Mouse (Mus musculus) Patski (cell line): ENCODE results near the gene Sppl3. TPM values are rescaled to one million over a fixed set of nuclear protein-coding genes. Genes with fewer than 3 reads are reported as not detected.

Experiments used
- ATAC-seq: fragments of 100-300 bp; one replicate; pipeline ENCODE4 v1.8.0; 2021
- CTCF ChIA-PET: fragments of 350-600 bp; sonication (Branson Sonifier 250); formaldehyde crosslinking; loops from one replicate; lab custom pipeline; 2022; ENCODE audit warnings: inconsistent platforms; lab: Charles Lee
- POLR2A ChIA-PET: fragments of 350-600 bp; sonication (Branson Sonifier 250); formaldehyde crosslinking; loops from one replicate; lab custom pipeline; 2022; ENCODE audit warnings: antibody characterized with exemption, inconsistent platforms; lab: Charles Lee
- DNase-seq: peaks from one replicate; pipeline ENCODE4 v3.0.0-alpha.2; 2011; ENCODE audit warnings: low read depth, low spot score
- H3K27me3 ChIP-seq: fragments of 371-371 bp; one replicate; pipeline ENCODE4 v1.5.1; 2021
- CTCF ChIP-seq: fragments of 100-300 bp; IDR thresholded peaks from one replicate; pipeline ENCODE4 v1.5.1; 2021
- in situ Hi-C: fragments of 300-500 bp; cut with MboI; formaldehyde crosslinking; loops from 3 replicates; pipeline ENCODE4 v1.11.1; 2018; ENCODE audit warnings: low pct_unique_long_range_greater_than_20kb, mixed read lengths
- polyA plus RNA-seq: library from polyadenylated mRNA; unstranded; gene quantifications from one replicate; pipeline ENCODE4 v1.2.3, GENCODE M21; 2021

Gene Sppl3
- polyA plus RNA-seq = 71.9 TPM

GRCm38 (mm10) chr5:115010577-115011216 lies at the start of gene Sppl3:
TSS of gene Sppl3 (plus strand) at chr5:115011137.
- CTCF ChIA-PET = interaction anchor here (1.3 to 1.9 kb wide), 2 partner anchors 32 to 97 kb away, joined by 4 to 6 read pairs; no protein-coding TSS in a partner anchor
- in situ Hi-C loops = no loop called here
- no peak for DNase-seq
- no peaks in the 10 kb centered on the region for H3K27me3 ChIP-seq
- POLR2A ChIA-PET = interaction anchor here (0.6 kb wide), 1 partner anchor 318 kb away, joined by 5 read pairs; no protein-coding TSS in a partner anchor
- ATAC-seq = peak; percentile 73
- no peak for TF ChIP-seq CTCF

GRCm38 (mm10) chr5:114961590-114962360 lies 49.2 kb upstream of the Sppl3 start:
- in situ Hi-C loops = no loop called here
- no peak for ATAC-seq
- DNase-seq = no peak
- ChIA-PET POLR2A (no interaction called here), CTCF (no interaction called here)
- TF ChIP-seq CTCF = no peak
- no peaks in the 10 kb centered on the region for H3K27me3 ChIP-seq

- H3K27me3 ChIP-seq = no peaks in the 10 kb centered on the region
- POLR2A ChIA-PET = no interaction called here
- in situ Hi-C loops = no loop called here
- TF ChIP-seq CTCF = no peak
- CTCF ChIA-PET = no interaction called here
- no peak for DNase-seq
- ATAC-seq = no peak
Observed at GRCm38 (mm10) chr5:114964315-114964966, 46.5 kb upstream of the Sppl3 start.

- in situ Hi-C loops = no loop called here
- no peak for TF ChIP-seq CTCF
- no peak for ATAC-seq
- no peak for DNase-seq
- POLR2A ChIA-PET = interaction anchor here (0.6 kb wide), 1 partner anchor 275 kb away, joined by 4 read pairs; no protein-coding TSS in a partner anchor
- no peaks in the 10 kb centered on the region for H3K27me3 ChIP-seq
- CTCF ChIA-PET = interaction anchor here (1.2 kb wide), 1 partner anchor 12 kb away, joined by 3 read pairs; no protein-coding TSS in a partner anchor
Observed at GRCm38 (mm10) chr5:114964967-114965898, 45.7 kb upstream of the Sppl3 start.

DNA sequence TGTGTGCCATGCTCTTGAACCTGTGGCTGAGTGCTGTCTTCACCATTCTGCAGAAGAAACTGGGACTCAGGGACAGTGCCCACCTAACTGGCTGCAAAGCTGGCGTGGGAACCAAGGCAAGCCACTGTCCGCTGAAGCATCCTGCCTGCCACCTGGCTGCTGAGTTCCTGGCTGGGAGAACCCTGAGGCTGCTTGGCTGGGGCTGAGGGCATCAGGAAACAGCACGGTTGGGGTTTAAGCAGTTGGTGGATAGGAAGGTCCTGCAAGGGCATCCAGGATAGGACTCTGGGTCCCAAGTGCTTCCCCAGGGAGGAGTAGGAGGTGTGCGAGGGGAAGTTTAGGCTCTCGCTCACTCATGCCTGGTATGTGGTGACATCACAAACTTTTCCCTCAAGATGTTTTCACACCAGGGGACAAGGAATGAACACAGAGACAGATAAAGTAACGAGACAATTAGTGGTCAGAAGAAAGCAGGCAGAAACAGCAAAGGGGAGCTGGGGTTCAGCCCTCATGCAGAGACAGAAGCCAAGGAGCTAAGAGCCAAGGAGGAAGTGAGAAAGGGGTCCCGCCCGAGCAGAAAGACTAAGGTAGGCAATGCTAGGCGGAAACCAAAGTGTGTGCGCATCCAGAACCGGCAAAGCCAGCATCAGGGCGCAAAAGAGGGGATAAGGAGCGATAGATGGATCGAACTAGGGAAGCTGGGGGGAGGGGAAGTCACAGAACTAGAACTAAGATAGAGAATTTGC lies 43.2 kb upstream of the Sppl3 start:
- DNase-seq (no peak), ATAC-seq (peak; percentile 48)
- TF ChIP-seq CTCF = no peak
- ChIA-PET POLR2A (interaction anchor here (0.6 kb wide), 1 partner anchor 303 kb away, joined by 4 read pairs; no protein-coding TSS in a partner anchor), CTCF (interaction anchor here (0.9 to 2.2 kb wide), 3 partner anchors 11 to 18 kb away, joined by 3 to 12 read pairs (median 3); no protein-coding TSS in a partner anchor)
- in situ Hi-C loops = no loop called here
- H3K27me3 ChIP-seq = no peaks in the 10 kb centered on the region

DNA sequence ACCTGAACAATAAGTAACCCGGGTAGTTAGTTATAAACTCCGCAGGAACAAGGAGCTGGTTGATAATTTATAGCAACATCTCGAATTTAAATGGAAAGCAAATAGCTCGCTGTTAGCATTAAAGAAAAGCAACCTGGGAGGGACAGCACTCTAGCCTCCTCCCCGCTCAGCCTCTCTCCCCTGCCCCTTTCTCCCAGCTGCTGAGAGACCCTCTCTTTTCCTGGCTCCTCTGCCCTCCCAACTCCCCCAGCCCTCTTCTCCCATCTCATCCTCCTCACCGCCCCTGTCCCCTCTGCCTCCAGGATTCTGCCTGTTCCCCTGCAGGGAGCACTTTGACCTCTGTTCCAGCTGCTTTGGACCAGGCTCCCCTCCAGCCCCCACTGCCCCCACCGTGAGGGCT lies 42.3 kb upstream of the Sppl3 start:
- in situ Hi-C loops = no loop called here
- no peaks in the 10 kb centered on the region for H3K27me3 ChIP-seq
- TF ChIP-seq CTCF = no peak
- ChIA-PET POLR2A (no interaction called here), CTCF (interaction anchor here (0.9 to 2.2 kb wide), 3 partner anchors 10 to 19 kb away, joined by 3 to 12 read pairs (median 3); no protein-coding TSS in a partner anchor)
- ATAC-seq = no peak
- DNase-seq = no peak

DNA sequence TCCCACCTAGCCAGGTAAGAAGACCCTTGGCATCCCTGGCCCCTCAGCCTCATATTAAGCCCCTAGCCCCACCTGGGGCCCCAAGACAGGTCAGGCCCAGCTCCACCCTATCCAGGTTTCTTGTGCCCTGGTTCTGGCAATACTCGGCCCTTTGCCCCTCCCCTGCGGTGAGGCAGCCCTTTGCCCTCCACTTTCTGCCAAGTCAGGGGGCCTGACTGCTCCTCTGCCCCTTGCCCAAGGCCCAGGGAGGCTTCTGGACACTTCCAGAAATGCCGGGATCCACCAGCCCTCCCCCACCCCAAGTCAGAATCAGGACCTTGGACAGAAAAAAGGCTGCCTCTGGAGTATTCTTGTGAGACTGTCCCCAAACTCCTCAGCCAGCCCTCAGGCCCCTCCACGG lies 41.9 kb upstream of the Sppl3 start:
- no peak for DNase-seq
- in situ Hi-C loops = no loop called here
- POLR2A ChIA-PET = no interaction called here
- TF ChIP-seq CTCF = no peak
- no peaks in the 10 kb centered on the region for H3K27me3 ChIP-seq
- CTCF ChIA-PET = interaction anchor here (2.2 kb wide), 1 partner anchor 9 kb away, joined by 12 read pairs; no protein-coding TSS in a partner anchor
- no peak for ATAC-seq

- DNase-seq (no peak), ATAC-seq (no peak)
- POLR2A ChIA-PET = no interaction called here
- in situ Hi-C loops = no loop called here
- no peaks in the 10 kb centered on the region for H3K27me3 ChIP-seq
- no peak for TF ChIP-seq CTCF
- CTCF ChIA-PET = interaction anchor here (2.2 kb wide), 1 partner anchor 9 kb away, joined by 12 read pairs; no protein-coding TSS in a partner anchor
Observed at GRCm38 (mm10) chr5:114969609-114970215, 41.2 kb upstream of the Sppl3 start.

- TF ChIP-seq CTCF = no peak
- ChIA-PET CTCF (no interaction called here), POLR2A (no interaction called here)
- in situ Hi-C loops = no loop called here
- DNase-seq = no peak
- no peak for ATAC-seq
- no peaks in the 10 kb centered on the region for H3K27me3 ChIP-seq
Observed at GRCm38 (mm10) chr5:114970824-114971227, 40.1 kb upstream of the Sppl3 start, which contains the start of gene Hnf1a. TSS of gene Hnf1a (minus strand) at chr5:114971094.
